Mouse (Mus musculus) neutrophil, adult 83 days (primary cell): ENCODE data around the gene Esp4. TPM values are rescaled to one million over a fixed set of nuclear protein-coding genes. Genes with fewer than 3 reads are reported as not detected.

Experiments
- total RNA-seq, 2 experiments: library from RNA; stranded (reverse); gene quantifications; one replicate each; pipeline ENCODE4 v1.2.4; 2023

The Esp4 gene
- total RNA-seq = not detected

GRCm38 (mm10) chr17:40598294-40598693 is at the start of gene Esp4:
Esp4 (plus strand) TSS chr17:40598594.

GRCm38 (mm10) chr17:40561207-40561606 is 37.2 kb upstream of the Esp4 start, which contains the start of gene Esp6:
Esp6 (plus strand) TSS chr17:40561507.

GRCm38 (mm10) chr17:40631775-40632174 is 33.4 kb downstream of the Esp4 start, which contains the start of gene Esp3:
Esp3 (plus strand) TSS chr17:40632075.

Other genes starting within 250 kb of the Esp4 start
- gene Esp8, start 78.6 kb upstream of the Esp4 start, total RNA-seq = not detected
- not detected for gene Esp6, start 37.1 kb upstream of the Esp4 start, total RNA-seq
- not detected for gene Esp3, start 33.5 kb downstream of the Esp4 start, total RNA-seq
- gene Esp1, start 128.5 kb downstream of the Esp4 start, total RNA-seq = not detected
- gene Crisp2, start 208.4 kb downstream of the Esp4 start, total RNA-seq = not detected
- gene Rhag, start 212.5 kb downstream of the Esp4 start, total RNA-seq = 10 to 100 TPM; 13.9 to 22.8 TPM